Mouse (Mus musculus): ENCODE results near the gene Akap11.

Gene Akap11

GRCm38 (mm10) chr14:78528461-78529425 lies 7.9 kb downstream of the Akap11 start:
- DNase-seq (ENCODE audit: low read depth) = no peak

- no peak for DNase-seq (ENCODE audit: low read depth)
These were observed 9.7 kb downstream of the Akap11 start for GRCm38 (mm10) chr14:78526907-78527306.

GRCm38 (mm10) chr14:78526475-78526874 lies 10.1 kb downstream of the Akap11 start:
- no peak for DNase-seq (ENCODE audit: low read depth)

- DNase-seq (ENCODE audit: low read depth) = no peak
These were observed 10.8 kb downstream of the Akap11 start for GRCm38 (mm10) chr14:78525611-78526457.

GRCm38 (mm10) chr14:78525059-78525458 lies 11.5 kb downstream of the Akap11 start:
- DNase-seq (ENCODE audit: low read depth) = no peak

- DNase-seq (ENCODE audit: low read depth) = no peak
These were observed 25.9 kb downstream of the Akap11 start for GRCm38 (mm10) chr14:78510713-78511112.

- DNase-seq (ENCODE audit: low read depth) = no peak
These were observed 26.8 kb downstream of the Akap11 start for GRCm38 (mm10) chr14:78509791-78510190.

- no peak for DNase-seq (ENCODE audit: low read depth)
These were observed 36.0 kb downstream of the Akap11 start for GRCm38 (mm10) chr14:78500578-78500977.

- peak; percentile 61 for DNase-seq (ENCODE audit: low read depth)
These were observed 39.9 kb downstream of the Akap11 start for GRCm38 (mm10) chr14:78496691-78497090.

GRCm38 (mm10) chr14:78495241-78495640 lies 41.4 kb downstream of the Akap11 start:
- peak; percentile 65 for DNase-seq (ENCODE audit: low read depth)

- DNase-seq (ENCODE audit: low read depth) = no peak
These were observed 44.0 kb downstream of the Akap11 start for GRCm38 (mm10) chr14:78492602-78493001.

- no peak for DNase-seq (ENCODE audit: low read depth)
These were observed 45.2 kb downstream of the Akap11 start for GRCm38 (mm10) chr14:78491432-78491831.

GRCm38 (mm10) chr14:78482385-78483231 lies 54.0 kb downstream of the Akap11 start:
- DNase-seq (ENCODE audit: low read depth) = no peak

GRCm38 (mm10) chr14:78474058-78474457 lies 62.5 kb downstream of the Akap11 start:
- no peak for DNase-seq (ENCODE audit: low read depth)

- DNase-seq (ENCODE audit: low read depth) = no peak
These were observed 65.9 kb downstream of the Akap11 start for GRCm38 (mm10) chr14:78470714-78471113.

- no peak for DNase-seq (ENCODE audit: low read depth)
These were observed 67.6 kb downstream of the Akap11 start for GRCm38 (mm10) chr14:78468991-78469390.

GRCm38 (mm10) chr14:78467994-78468393 lies 68.6 kb downstream of the Akap11 start:
- no peak for DNase-seq (ENCODE audit: low read depth)

GRCm38 (mm10) chr14:78464353-78464752 lies 72.3 kb downstream of the Akap11 start:
- no peak for DNase-seq (ENCODE audit: low read depth)

- no peak for DNase-seq (ENCODE audit: low read depth)
These were observed 77.5 kb downstream of the Akap11 start for GRCm38 (mm10) chr14:78459121-78459520.

GRCm38 (mm10) chr14:78458705-78459104 lies 77.9 kb downstream of the Akap11 start:
- DNase-seq (ENCODE audit: low read depth) = no peak

GRCm38 (mm10) chr14:78454970-78455369 lies 81.6 kb downstream of the Akap11 start:
- no peak for DNase-seq (ENCODE audit: low read depth)
